Mouse (Mus musculus): ENCODE results near the gene Tom1.

Gene Tom1

DNA sequence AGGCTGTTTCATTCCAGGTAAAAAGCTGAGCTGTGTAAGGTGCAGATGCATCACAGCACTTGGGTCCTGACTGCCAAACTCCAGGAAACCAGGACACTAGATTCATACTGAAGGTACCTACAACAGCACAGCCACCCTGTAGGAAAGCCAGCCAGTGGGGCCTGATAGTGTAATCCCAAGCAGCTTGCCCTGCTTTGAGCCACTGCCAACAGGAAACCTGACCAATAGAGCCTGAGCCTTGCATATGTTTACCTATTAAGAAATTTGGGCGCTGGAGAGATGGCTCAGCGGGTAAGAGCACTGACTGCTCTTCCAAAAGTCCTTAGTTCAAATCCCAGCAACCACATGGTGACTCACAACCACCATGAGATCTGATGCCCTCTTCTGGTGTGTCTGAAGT is 8.7 kb downstream of the Tom1 start:
- no peak for DNase-seq (ENCODE audit: low spot score in 2 of 2)

GRCm38 (mm10) chr8:75042974-75043373 is 9.5 kb downstream of the Tom1 start:
- no peak for DNase-seq (ENCODE audit: low spot score in 2 of 2)

GRCm38 (mm10) chr8:75046303-75046702 is 12.8 kb downstream of the Tom1 start:
- peak in 1 of 2 experiments; percentile 23 for DNase-seq (ENCODE audit: low spot score in 2 of 2)

GRCm38 (mm10) chr8:75047784-75048183 is 14.3 kb downstream of the Tom1 start:
- DNase-seq (ENCODE audit: low spot score in 2 of 2), result no peak

DNA sequence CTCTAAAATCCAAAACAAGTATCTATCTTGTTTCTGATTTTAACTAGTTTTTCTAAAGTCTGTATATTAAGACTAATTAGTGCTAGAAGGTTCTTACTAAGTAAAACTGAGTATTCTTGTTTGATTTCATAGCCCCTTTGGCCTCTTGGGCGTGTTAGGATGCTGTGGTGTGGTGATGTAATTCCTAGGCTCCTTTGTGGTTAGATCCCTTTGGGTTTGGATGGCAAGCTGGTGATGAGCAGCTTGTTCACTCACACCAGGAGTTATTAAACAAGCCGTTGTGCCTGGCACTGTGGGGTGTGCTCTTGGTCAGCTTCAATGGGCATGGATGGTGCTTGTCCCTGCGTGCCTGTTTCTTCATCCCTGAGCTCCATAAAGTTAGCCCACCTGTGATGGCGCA is 19.8 kb downstream of the Tom1 start:
- DNase-seq (ENCODE audit: low spot score in 2 of 2), result no peak

- DNase-seq (ENCODE audit: low spot score in 2 of 2), result no peak
These were observed 22.2 kb downstream of the Tom1 start for GRCm38 (mm10) chr8:75055673-75056072.

GRCm38 (mm10) chr8:75060022-75060421 is 26.5 kb downstream of the Tom1 start:
- no peak for DNase-seq (ENCODE audit: low spot score in 2 of 2)

DNA sequence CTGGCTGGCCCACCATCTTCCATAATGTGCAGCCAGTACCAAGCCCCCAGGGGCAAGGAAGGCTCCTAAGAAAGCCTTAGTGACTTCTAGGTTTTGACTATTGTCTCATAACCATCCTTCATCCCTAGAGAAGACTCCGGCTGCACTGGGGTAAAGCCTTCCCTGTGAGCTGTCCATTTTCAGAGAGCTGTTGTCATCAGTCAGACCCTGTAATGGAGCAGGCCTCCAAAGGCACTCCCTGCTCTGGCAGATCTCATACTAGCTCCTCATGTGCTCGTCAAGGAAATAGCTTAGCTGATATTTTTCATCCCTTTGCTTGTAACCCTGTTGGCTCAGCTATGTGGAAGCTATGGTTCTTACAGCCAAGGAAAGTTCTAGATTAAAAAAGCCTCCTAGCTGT is 27.3 kb downstream of the Tom1 start:
- peak in 1 of 2 experiments; percentile 51 for DNase-seq (ENCODE audit: low spot score in 2 of 2)

DNA sequence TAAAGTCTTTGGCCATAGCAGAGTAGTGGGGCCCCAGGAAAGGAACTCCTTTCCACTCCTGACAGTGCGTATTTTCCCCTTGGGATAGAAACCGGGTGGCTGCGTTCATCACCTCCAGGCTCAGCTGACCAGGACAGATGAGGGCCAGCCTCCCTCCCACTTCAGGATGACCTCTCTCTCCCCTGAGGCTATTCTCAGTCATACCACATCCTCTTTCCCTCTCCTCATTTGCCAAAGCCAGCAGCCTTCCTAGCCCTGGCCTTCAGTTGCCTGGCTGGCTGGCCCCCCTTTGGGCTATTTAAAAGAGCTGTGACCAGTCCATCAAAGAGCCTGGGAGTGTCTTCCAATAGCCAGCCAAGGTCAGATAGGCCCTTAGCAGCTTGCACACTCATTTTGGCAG is 29.8 kb downstream of the Tom1 start:
- peak; percentile 72 to 79 for DNase-seq (ENCODE audit: low spot score in 2 of 2)

- DNase-seq (ENCODE audit: low spot score in 2 of 2), result no peak
These were observed 31.3 kb downstream of the Tom1 start for GRCm38 (mm10) chr8:75064790-75065189.

- no peak for DNase-seq (ENCODE audit: low spot score in 2 of 2)
These were observed 33.8 kb downstream of the Tom1 start for GRCm38 (mm10) chr8:75067287-75067686.

- DNase-seq (ENCODE audit: low spot score in 2 of 2), result no peak
These were observed 36.8 kb downstream of the Tom1 start for GRCm38 (mm10) chr8:75070297-75070696.

- peak; percentile 61 to 79 for DNase-seq (ENCODE audit: low spot score in 2 of 2)
These were observed 38.3 kb downstream of the Tom1 start for GRCm38 (mm10) chr8:75071627-75072346.

DNA sequence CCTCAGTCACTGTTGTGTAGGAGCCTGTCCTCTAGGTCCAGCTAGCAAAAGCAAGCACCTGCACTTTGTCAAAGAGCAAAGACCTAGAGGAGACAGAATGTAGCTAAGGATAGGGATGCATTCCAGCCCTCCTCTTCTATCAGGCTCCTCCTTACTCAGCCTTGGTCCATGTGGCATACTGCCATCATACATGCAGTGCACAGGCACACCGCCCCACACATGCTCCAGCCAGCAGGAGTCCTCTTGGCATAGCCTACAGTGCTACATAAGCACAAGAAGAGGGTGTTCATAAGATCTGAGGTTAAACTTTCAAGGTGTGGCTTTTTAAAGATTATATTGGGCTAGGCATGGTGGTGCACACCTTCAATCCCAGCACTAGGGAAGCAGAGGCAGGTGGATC is 41.4 kb downstream of the Tom1 start:
- DNase-seq (ENCODE audit: low spot score in 2 of 2), result no peak

GRCm38 (mm10) chr8:75078215-75078614 is 44.7 kb downstream of the Tom1 start:
- DNase-seq (ENCODE audit: low spot score in 2 of 2), result no peak

GRCm38 (mm10) chr8:75078851-75079250 is 45.3 kb downstream of the Tom1 start:
- no peak for DNase-seq (ENCODE audit: low spot score in 2 of 2)

DNA sequence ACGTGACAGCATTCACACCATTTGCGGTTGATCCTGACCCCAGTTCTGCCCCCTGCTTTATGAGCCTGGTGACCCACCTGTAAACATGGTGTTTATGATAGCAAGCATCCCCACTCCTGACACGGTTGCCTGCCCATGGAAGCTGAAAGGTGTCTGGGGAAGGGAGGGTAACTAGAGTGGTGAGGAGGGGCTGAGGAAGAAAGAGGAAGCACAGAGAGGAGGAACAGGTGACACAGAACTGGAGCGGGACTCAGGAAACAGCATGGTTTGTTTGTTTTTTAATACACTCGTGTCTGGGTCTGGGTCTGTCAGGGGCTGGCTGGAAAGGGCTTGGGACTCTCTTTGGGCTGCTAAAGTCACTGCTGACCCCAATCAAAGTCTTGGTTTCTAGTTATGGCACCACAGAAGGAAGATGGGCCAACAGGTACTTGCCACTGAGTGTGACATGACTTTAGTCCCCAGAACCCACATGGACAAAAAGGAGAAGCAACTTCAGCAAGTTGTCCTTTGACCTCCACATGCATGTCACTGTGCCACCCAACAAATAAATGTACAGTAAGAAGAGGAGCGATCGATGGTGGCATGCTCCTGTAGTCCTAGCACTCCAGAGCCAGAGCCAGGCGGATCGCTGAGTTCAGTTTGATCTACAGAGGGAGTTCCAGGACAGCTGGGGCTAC is 48.0 kb downstream of the Tom1 start:
- DNase-seq (ENCODE audit: low spot score in 2 of 2), result no peak

DNA sequence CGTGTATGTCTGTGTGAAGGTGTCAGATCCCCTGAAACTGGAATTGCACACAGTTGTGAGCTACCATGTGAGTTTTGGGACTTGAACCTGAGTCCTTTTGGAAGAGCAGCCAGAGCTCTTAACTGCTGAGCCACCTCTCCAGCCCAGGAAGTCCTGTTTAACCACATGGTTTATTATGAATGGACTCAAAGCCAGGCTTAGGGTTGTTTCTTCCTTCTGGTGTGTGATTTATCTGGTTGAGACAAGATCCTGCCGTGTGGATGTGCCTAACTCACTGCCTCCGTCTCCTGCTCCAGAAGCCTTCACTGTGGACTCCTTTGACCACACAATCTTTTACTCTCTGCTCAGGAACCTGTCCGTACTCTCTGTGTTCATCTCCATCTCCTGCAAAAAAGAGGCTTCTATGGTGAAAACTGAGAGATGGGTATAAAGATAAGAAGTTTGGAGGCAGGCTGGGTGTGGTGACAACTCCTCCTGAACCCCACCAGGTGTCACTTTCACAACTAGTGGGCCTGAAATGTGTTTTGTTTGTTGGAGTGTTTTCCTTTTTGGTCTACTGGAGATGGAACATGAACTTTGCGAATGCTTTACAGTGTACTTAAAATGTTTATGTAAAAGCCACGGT is 48.8 kb downstream of the Tom1 start:
- no peak for DNase-seq (ENCODE audit: low spot score in 2 of 2)

GRCm38 (mm10) chr8:75083846-75084245 is 50.3 kb downstream of the Tom1 start:
- DNase-seq (ENCODE audit: low spot score in 2 of 2), result peak; percentile 92 to 96

DNA sequence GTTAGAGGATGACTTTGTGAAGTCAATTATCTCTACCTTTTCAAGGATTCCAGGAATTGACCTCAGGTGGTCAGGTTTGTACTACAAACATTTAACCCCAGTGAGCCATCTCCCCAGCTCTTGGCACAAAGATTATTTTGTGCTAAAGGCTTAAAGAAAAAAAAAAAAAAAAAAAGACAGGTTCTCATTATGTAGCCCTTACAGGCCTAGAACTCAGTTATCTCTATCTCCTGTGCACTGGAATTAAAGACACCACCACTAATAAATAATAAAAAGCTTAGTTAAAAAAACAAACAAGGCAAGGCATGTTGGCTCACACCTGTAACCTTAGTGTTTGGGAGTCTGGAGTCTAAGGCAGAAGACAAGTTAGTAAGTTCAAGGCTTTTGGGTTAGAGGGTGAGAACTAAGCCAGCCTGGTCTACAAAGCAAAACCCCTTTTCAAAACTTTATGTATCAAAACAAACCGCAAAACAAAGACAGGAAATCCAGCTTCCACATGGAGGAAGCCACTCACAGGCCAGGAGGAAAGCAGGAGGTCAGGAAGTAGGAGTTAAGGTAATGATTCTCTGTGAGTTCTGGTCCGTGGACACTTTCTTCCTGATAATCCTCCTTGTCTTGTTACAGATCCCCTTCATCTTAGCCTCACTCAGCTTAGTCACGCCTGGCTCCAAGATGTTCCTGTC is 51.0 kb downstream of the Tom1 start:
- DNase-seq (ENCODE audit: low spot score in 2 of 2), result peak; percentile 29 to 50

DNA sequence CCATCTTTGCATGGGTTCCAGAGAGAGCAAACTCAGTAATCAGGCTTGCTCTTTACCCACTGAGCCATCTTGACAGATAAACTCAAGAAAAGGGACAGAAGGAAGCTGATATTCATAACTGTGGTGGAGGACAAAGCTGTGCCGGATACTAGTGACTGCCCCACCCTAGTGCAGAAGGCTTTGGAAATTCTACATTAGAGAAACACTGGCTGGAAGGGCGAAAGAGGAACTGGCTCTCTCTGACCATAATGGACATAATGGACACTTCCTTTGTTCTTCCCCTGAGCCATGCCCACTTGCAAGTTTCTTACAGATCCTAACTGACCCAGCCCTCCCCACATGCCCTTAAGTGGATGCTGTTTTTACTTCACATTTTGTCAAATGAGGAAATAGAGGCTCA is 52.5 kb downstream of the Tom1 start:
- DNase-seq (ENCODE audit: low spot score in 2 of 2), result peak; percentile 53 to 66

DNA sequence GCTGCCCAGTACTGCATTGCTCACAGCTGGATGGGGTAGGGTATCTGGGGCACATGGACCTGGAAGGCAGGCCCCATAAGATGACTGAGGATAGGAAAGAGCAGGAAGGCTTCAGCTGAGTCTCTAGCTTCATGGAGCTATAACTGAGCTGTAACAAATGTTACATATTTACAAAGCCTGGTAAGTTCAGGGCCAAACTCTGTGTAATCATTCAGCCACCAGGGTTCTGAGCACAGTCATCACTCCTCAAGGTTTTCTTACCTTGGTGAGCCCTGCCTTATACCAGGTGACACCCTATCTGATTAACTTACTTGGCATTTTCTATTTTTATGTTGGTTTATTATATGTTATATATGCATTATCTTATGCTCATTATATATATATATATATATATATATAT is 53.6 kb downstream of the Tom1 start:
- DNase-seq (ENCODE audit: low spot score in 2 of 2), result no peak
